In the genomic region with DNA sequence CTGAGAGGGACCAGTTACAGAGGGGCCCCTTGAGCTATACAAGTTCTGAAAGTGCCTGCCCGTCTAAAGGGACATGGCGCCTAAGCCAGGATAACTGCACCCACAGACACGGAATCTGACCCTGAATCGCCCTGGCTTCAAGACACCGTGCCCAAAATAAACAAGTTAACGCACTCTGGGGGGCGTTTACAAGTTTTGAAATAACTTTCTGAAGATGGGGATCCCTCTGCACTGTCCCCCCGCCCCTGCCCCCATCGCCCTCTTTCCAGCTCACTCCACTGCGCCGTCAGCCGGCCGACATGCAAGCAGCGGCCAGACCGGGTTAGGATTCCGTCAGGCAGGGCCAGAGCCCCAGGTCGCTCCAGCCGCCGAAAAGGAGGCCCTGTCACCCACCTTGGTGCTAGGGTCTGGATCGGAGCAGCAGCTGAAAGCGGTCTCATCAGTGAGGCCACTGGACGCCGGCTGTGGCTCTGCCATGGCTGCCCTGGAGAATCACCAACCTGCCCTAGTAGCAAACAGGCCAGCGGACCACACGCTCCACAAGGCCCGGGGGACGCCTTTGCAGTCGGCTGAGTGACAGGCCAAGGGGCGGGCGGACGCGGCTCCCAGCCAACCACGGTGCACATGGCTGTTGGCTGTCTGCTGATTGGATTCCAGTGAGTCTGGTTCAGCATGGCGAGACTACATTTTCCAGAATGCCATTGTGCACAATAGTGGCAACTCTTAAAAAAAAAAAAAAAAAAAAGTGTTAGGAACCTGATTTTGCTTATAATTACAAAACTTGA, we compare ENCODE assay signal across 7 mouse cellular contexts. TPM values are rescaled to one million over a fixed set of nuclear protein-coding genes. Genes with fewer than 3 reads are reported as not detected.
DNase-seq lines count a peak whose midpoint lies in the region; ATAC-seq lines count a peak whose summit lies in the region.

No protein-coding gene starts in this region.

- peak; percentile 100 for DNase-seq in adrenal gland, postnatal 14 days
- DNase-seq in embryonic facial prominence, embryonic 11.5 days (ENCODE audit: low spot score): peak; percentile 95
- DNase-seq in kidney, adult 11 months: peak; percentile 100
- DNase-seq in limb, embryonic 10.5 days (ENCODE audit: low spot score): peak; percentile 97
- peak; percentile 93 for DNase-seq in spleen, adult 12 weeks (ENCODE audit: low spot score)

- no peaks in the 10 kb centered on the region for H3K36me3 ChIP-seq in embryonic facial prominence, embryonic 11.5 days (replicated peaks; ENCODE audit: control insufficient read depth, insufficient read depth, low read depth, low read length)
- peaks cover 13% of the 10 kb centered on the region for H3K36me3 ChIP-seq in limb, embryonic 10.5 days
- no peaks in the 10 kb centered on the region for H3K36me3 ChIP-seq in midbrain, embryonic 13.5 days

- peak overlapping the region; percentile 53 for H3K4me2 ChIP-seq in embryonic facial prominence, embryonic 11.5 days (ENCODE audit: low read depth, low read length)
- H3K4me2 ChIP-seq in midbrain, embryonic 13.5 days (replicated peaks): peak overlapping the region; percentile 72

- H3K4me3 ChIP-seq in embryonic facial prominence, embryonic 11.5 days (ENCODE audit: low read depth, low read length): peak overlapping the region; percentile 66
- peak overlapping the region; percentile 71 for H3K4me3 ChIP-seq in limb, embryonic 10.5 days
- peak overlapping the region; percentile 59 for H3K4me3 ChIP-seq in midbrain, embryonic 13.5 days (replicated peaks)

- no peaks in the 10 kb centered on the region for H3K9me3 ChIP-seq in embryonic facial prominence, embryonic 11.5 days (replicated peaks; ENCODE audit: control insufficient read depth, low read length)
- H3K9me3 ChIP-seq in limb, embryonic 10.5 days (replicated peaks): no peaks in the 10 kb centered on the region
- H3K9me3 ChIP-seq in midbrain, embryonic 13.5 days: no peaks in the 10 kb centered on the region

- 0 out of 2 replicates have a peak overlapping the region, but pooled peaks have one; percentile 16 for H3K27ac ChIP-seq in embryonic facial prominence, embryonic 11.5 days (replicated peaks; ENCODE audit: low read depth, low read length)
- H3K27ac ChIP-seq in limb, embryonic 10.5 days: peak overlapping the region; percentile 92
- H3K27ac ChIP-seq in midbrain, embryonic 13.5 days: peak overlapping the region; percentile 79

- under 1% methylated on average over 34 of the region's 34 CpGs for WGBS in embryonic facial prominence, embryonic 11.5 days
- under 1% methylated on average over 34 of the region's 34 CpGs for WGBS in limb, embryonic 10.5 days
- WGBS in midbrain, embryonic 13.5 days: under 1% methylated on average over 34 of the region's 34 CpGs

- H3K9ac ChIP-seq in embryonic facial prominence, embryonic 11.5 days (replicated peaks; ENCODE audit: low read length): peak overlapping the region; percentile 81
- H3K9ac ChIP-seq in midbrain, embryonic 13.5 days (replicated peaks): peak overlapping the region; percentile 76

- H3K27me3 ChIP-seq in embryonic facial prominence, embryonic 11.5 days (ENCODE audit: control insufficient read depth, insufficient read depth, low read length): no peaks in the 10 kb centered on the region
- no peaks in the 10 kb centered on the region for H3K27me3 ChIP-seq in limb, embryonic 10.5 days (ENCODE audit: low read depth, poor library complexity, severe bottlenecking)
- H3K27me3 ChIP-seq in midbrain, embryonic 13.5 days: no peaks in the 10 kb centered on the region

- peak; percentile 100 for ATAC-seq in embryonic facial prominence, embryonic 11.5 days (replicated peaks; ENCODE audit: insufficient number of reproducible peaks, low FRiP score, low TSS enrichment, low read depth)
- peak; percentile 100 for ATAC-seq in granulocyte monocyte progenitor cell, adult 5-6 weeks (replicated peaks; ENCODE audit: poor library complexity, severe bottlenecking)
- ATAC-seq in midbrain, embryonic 13.5 days: peak; percentile 100

- H3K4me1 ChIP-seq in embryonic facial prominence, embryonic 11.5 days (ENCODE audit: control insufficient read depth, insufficient read depth, low read length): no peaks in the 10 kb centered on the region; the same call in 1 of the 2 replicates
- H3K4me1 ChIP-seq in limb, embryonic 10.5 days: peaks cover 23% of the 10 kb centered on the region
- H3K4me1 ChIP-seq in midbrain, embryonic 13.5 days (replicated peaks): peaks cover 24% of the 10 kb centered on the region

RNA-seq across cellular contexts. Expression of gene Dnah8, which starts 11.9 kb away (rescaled TPM):
- total RNA-seq in adrenal gland, postnatal 14 days (2021): 1.3 and 2.7 TPM in 2 replicates
- 1.3 and 1.5 TPM in 2 replicates for polyA plus RNA-seq in embryonic facial prominence, embryonic 11.5 days (2014; fragmentation: Nextera tagmentation; extraction: Ambion mirVana)
- total RNA-seq in granulocyte monocyte progenitor cell, adult 5-6 weeks (2014; fragmentation: Nextera tagmentation): 18.8 and 23.1 TPM in 2 replicates
- 20.3 and 28.0 TPM in 2 replicates for total RNA-seq in granulocyte monocyte progenitor cell, adult 5-6 weeks (2017)
- 0.49 and 0.51 TPM in 2 replicates for polyA plus RNA-seq in limb, embryonic 10.5 days (2016; fragmentation: Nextera tagmentation; extraction: Ambion mirVana)
- 1.6 and 2.2 TPM in 2 replicates for polyA plus RNA-seq in midbrain, embryonic 13.5 days (2015; fragmentation: Nextera tagmentation; extraction: Ambion mirVana)

RNA-seq across cellular contexts. Expression of gene Glo1, which starts 14.4 kb away (rescaled TPM):
- 105 and 123 TPM in 2 replicates for total RNA-seq in adrenal gland, postnatal 14 days (2021)
- polyA plus RNA-seq in embryonic facial prominence, embryonic 11.5 days (2014; fragmentation: Nextera tagmentation; extraction: Ambion mirVana): 268 and 275 TPM in 2 replicates
- 52.8 and 91.5 TPM in 2 replicates for total RNA-seq in granulocyte monocyte progenitor cell, adult 5-6 weeks (2014; fragmentation: Nextera tagmentation)
- 98.3 and 117 TPM in 2 replicates for total RNA-seq in granulocyte monocyte progenitor cell, adult 5-6 weeks (2017)
- polyA plus RNA-seq in limb, embryonic 10.5 days (2016; fragmentation: Nextera tagmentation; extraction: Ambion mirVana): 202 and 206 TPM in 2 replicates
- polyA plus RNA-seq in midbrain, embryonic 13.5 days (2015; fragmentation: Nextera tagmentation; extraction: Ambion mirVana): 156 and 162 TPM in 2 replicates

RNA-seq across cellular contexts. Expression of gene Btbd9, which starts 36.0 kb away (rescaled TPM):
- total RNA-seq in adrenal gland, postnatal 14 days (2021): 35.9 and 36.9 TPM in 2 replicates
- 40.6 and 43.6 TPM in 2 replicates for polyA plus RNA-seq in embryonic facial prominence, embryonic 11.5 days (2014; fragmentation: Nextera tagmentation; extraction: Ambion mirVana)
- total RNA-seq in granulocyte monocyte progenitor cell, adult 5-6 weeks (2014; fragmentation: Nextera tagmentation): 34.7 and 40.5 TPM in 2 replicates
- total RNA-seq in granulocyte monocyte progenitor cell, adult 5-6 weeks (2017): 22.0 and 22.1 TPM in 2 replicates
- polyA plus RNA-seq in limb, embryonic 10.5 days (2016; fragmentation: Nextera tagmentation; extraction: Ambion mirVana): 40.5 and 57.5 TPM in 2 replicates
- 137 and 160 TPM in 2 replicates for polyA plus RNA-seq in midbrain, embryonic 13.5 days (2015; fragmentation: Nextera tagmentation; extraction: Ambion mirVana)

Comparison
In these comparisons a context has a peak if more than half of its experiments do, and no peak if none do; other contexts are left out.
1. Peak in every context shown above with its lines: DNase-seq, ATAC-seq, H3K4me3 ChIP-seq and H3K27ac ChIP-seq.
2. H3K27ac ChIP-seq: peak in every context shown above with its lines; median percentile 92 in limb, embryonic 10.5 days; 79 in midbrain, embryonic 13.5 days; 16 in embryonic facial prominence, embryonic 11.5 days.